Mouse (Mus musculus): ENCODE measurements around the gene Cd7. TPM values are rescaled to one million over a fixed set of nuclear protein-coding genes. Genes with fewer than 3 reads are reported as not detected.
"Not testable (repeated sequence)": the region's sequence is repeated elsewhere in the genome, so short reads cannot be mapped to it uniquely, and the experiment has no call there.

Cd7 gene
- under 1 TPM in 1 of 2 experiments, not detected in 1; 0.29 TPM for total RNA-seq (2021)
- long read RNA-seq, experiment 1 = 0 reads
- long read RNA-seq, experiment 2 = 0 reads

DNA sequence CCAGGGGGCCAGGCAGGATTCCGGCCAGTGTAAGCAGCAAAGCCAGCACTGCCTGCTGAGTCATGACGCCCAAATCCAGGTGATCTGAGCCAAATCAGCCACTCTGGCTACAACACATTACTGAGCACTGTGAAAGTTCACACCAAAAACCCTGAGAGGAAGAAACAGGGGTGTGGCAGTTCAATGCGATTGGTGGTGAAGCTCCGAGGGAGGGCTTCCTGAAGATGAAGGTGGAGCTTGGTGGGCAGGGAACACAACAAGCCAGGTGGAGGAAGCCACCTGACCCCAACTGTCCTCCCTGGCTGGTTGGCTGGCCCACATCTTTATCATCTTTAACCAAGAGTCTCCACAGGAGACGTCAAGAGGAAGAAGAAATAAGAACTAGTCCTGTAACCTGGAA, at the start of gene Cd7:
Gene Cd7 (minus strand): TSS at position 117 of the 400 bp plus-strand sequence.
- intact Hi-C loops (cut with DNase I) = no loop called here
- DNase-seq = no peak

DNA sequence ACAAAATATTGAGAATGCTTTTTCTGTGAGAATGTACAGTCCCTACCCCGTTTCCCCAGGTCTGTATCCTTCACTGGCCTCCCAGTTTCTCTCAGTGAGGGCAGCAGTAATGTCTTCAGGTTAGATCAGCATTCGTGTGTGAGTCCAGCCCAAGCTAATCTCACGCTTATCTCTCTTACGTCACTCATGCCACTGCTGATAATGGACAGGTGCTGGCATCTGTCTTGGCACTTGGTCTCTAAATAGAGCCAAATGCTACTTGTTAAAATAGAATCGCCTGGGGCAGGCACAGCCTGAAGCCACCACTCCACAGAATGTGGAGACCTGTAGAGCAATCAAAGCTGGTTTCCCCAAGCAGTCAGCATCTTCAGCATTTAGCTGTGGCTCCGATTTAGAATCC, 49.8 kb upstream of the Cd7 start:
- intact Hi-C loops (cut with DNase I) = no loop called here
- no peak for DNase-seq

DNA sequence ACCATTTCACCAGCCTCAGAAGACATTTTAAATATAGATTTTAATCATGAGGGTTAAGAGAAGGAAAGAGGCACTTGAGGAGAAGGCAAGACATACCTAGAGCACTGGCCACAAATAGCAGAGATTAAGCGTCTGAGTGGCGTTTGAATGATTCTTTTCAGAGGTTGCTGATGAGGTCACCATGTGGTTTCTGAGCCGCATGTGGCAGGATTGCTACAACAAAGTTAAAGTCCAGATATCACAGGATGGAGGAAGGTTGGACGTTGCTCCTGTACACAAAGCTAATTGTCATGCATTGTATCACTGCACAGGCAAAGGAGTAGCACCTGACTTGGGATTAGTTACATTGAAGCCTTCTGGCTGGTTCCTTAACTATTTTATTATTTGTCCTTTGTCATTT, 47.1 kb upstream of the Cd7 start:
- intact Hi-C loops (cut with DNase I) = no loop called here
- DNase-seq = no peak

DNA sequence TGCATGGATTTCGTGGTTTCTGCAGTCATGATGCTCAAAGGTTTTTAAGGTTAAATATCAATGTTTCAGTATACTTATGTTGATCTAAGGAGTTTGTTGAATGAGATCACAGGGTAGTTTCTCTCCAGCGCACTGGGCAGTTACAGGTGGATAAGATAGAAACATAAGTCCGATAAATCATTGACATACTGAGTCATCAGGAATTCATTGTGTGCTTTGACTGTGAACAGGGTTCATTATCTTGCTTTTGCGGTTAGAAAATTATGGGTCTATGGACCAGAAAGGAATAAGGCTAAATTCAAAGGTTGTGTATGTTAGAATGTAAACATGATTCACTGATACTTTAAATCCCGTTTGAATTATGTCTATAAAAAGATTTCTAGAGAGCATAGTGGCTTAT, 46.0 kb upstream of the Cd7 start:
- DNase-seq = no peak
- intact Hi-C loops (cut with DNase I) = no loop called here

DNA sequence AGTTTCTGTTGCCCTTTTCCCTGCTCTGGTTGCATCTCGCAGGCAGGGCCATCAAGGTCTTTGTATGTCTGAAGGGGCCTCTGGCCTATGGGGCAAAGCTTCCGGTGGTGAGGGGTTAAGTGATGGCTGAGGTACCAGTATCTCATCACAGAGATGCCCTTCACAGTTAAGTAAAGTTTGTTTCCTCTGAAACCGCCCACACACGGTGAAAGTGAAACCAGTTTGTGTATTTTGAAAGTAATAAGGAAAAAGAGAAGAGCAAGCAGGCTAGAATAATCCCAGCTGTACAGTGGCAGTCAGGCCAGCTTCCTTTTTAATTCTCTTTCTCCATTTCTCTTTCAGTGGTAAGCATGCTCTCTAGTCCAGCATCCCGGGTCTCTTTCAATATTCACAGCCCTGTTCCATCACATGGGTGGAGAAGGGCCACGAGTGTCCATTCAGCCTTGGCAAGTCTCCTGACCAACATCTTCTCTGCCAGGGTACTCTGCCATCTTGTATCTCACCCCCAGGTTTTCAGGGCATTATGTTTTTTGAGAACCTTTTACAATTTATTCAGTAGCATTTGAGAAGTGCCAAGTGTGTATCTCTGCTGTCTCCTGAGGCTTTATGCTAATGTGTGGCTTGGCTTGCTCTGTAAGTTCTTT, 43.8 kb upstream of the Cd7 start:
- peak in 1 of 2 experiments; percentile 28 for DNase-seq
- intact Hi-C loops (cut with DNase I) = no loop called here

DNA sequence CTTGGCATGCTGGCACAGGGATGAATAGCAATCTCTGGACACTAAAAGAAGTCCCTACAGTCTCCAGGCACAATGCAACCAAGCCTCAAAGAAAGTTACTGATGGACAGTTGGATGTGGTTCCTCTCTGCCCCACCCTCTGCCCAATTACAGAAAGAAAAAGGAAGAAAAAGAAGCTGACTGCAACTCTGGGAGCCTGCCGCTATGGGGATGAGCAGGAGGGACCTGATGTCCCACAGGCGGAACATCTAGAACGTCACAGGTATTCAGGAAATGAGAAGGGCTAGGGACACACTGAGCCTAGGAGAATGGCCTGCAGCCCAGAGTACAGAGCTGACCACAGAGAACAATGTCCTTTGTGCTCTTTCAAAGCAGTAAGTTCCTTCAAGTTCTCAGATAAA, 43.0 kb upstream of the Cd7 start:
- no peak for DNase-seq
- intact Hi-C loops (cut with DNase I) = no loop called here

DNA sequence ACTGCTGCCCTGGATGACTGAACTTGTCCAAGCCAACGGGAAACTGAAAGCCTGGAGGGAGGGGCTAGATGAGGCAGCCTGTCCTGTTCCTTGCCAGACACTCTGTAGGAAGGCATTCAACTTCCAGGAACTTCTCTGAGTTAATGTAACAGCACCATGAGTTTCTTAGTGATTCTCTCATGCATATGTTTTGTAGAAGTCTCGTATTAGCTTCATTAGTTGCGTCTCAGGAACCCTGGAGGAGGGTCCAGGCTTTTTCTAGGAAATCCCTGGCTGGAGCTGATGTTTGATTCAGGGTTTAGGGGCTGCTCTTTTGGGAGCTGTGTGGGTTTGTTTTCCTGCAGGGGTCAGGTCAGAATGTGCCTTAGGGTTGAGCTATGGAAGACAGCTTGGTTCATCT, 41.9 kb upstream of the Cd7 start, which contains the start of gene Sectm1a:
Gene Sectm1a (minus strand): TSS at position 101 of the 400 bp plus-strand sequence.
- intact Hi-C loops (cut with DNase I) = no loop called here

DNA sequence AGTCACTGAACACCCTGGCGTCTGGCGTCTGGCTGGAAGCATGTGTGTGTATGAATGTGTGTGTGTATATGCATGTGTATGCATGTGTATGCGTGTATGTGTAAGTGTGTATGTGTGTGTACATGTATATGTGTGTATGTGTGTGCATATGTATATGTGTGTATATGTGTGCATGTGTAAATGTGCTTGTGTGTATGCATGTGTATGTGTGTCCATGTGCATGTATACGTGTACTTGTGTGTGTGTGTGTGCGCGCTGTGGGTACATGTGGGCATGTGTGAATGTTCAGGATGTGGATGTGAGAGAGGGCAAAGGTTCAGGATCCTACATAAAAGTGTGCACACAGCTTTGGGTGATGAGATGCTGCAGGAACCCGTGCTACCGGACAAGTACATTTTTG, 41.1 kb upstream of the Cd7 start:
- no peak for DNase-seq
- intact Hi-C loops (cut with DNase I) = no loop called here

More for the DNA sequence above, 41.9 kb upstream of the Cd7 start, which contains the start of gene Sectm1a:
- DNase-seq = no peak

DNA sequence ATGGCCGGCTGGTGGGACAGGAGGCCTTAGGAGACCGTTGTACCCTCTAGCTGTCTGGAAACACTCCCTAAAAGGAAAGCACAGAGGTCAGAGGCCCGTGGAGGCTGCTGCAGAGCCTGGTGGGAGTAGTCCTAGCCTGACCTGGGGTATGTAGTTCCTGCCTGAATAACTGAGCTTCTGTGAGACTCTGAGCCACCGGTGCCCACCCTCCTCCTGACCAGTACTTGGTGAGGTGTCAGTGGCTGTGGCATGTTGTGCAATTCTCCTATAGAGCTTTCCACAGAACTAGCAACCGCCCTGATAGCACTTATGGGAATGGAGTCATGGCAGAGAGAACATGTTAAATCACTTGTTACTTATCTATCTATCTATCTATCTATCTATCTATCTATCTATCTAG, 36.4 kb upstream of the Cd7 start:
- intact Hi-C loops (cut with DNase I) = no loop called here
- no peak for DNase-seq

DNA sequence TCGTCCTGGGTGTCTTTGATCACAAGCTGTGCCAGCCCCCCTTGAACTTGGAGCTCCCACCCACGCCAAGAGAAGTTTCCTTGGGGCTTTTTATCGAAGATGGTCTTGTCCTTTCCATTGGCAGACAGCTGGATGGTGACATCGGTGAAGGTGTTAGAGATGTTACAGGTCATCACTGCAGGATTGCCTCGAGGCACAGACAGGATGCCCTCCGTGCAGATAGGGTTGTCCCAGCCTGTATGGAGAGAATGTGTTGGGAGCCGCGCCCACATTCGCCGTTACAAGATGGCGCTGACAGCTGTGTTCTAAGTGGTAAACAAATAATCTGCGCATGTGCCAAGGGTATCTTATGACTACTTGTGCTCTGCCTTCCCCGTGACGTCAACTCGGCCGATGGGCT, 30.4 kb upstream of the Cd7 start:
- not testable (repeated sequence) for DNase-seq
- intact Hi-C loops (cut with DNase I) = loop anchor here (5.0 kb wide), 1 partner anchor 118 kb away; no protein-coding TSS in a partner anchor

DNA sequence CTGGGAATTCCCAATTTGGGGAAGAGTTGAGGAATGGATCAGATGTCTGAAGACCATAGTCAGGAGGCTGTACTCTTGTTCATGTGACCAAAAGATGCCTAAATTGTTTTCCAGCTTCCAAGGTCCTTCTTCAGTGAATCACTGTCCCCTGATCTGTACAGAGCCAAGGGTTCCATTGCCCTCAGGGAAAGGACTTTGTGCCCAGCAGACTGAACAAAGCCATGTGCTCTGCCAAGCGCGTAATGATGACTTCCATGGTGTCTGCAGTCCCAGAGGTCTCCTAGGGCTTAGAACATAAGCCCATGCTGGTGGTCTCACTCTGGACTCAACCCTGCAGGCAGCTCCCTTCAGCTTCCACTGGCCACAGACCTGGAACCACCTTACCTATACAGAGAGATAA, 28.7 kb upstream of the Cd7 start:
- DNase-seq = no peak
- intact Hi-C loops (cut with DNase I) = loop anchor here (5.0 kb wide), 1 partner anchor 119 kb away; no protein-coding TSS in a partner anchor

DNA sequence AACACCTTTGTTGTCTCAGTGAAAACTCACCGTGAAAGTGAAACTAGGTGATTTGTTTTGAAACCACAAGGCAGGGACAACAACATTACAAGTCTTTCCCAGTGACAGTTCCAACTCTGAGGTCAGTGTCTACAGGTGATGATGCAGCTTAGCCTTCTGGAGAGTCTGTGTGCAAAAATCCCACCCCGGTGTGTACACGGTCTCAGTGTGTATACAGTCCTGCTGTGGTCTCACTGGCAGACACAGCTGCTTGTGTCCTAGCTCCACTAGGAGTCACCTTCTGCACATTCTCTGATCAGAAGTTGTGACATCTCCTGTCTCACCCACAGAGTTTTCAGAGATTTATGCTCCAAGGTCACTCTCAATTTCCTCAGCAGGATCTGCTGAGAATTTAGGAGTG, 25.0 kb upstream of the Cd7 start:
- no peak for DNase-seq
- intact Hi-C loops (cut with DNase I) = loop anchor here (5.0 kb wide), 2 partner anchors 48 to 138 kb away; partner anchors contain the start of genes Hexdc and Ogfod3

DNA sequence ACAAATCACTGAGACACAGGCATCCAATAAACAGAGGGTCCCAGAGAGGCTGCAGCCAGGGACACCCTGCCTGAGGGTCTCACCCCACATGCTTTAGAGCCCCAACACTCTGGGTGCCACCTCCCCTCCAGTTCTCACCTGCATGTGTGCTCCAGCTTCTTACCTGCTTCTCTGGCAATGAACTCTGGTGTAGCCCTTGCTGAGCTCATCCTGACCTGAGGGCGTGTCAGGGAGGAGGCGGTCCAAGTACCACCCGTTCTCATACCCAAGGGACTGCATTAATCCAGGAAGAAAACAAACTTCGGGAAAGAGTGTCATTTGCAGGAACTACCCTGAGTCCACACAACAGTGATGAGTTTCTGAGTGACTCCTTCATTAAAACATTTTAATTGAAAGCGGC, 24.2 kb upstream of the Cd7 start, which contains the start of gene Sectm1b:
Gene Sectm1b (minus strand): TSS at position 191 of the 400 bp plus-strand sequence.
- intact Hi-C loops (cut with DNase I) = loop anchor here (5.0 kb wide), 2 partner anchors 49 to 139 kb away; partner anchors contain the start of genes Hexdc and Ogfod3

DNA sequence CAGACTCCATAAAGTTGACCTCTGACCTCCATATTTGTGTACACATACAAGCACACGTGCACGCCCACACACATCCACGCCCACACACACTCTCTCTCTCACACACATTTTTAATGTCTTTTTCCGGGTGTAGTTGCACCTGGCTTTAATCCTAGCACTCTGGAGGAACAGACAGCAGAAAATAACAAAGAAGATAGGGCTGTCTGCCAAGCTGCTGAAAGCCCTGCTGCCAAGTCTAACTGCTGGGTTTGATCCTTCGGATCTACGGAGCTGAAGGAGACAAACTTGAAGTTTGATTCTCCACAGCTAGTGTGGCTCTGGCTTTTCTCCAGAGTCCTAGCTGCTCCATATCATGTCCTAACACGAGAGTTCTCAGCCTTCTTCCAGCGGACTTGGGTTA, 22.4 kb upstream of the Cd7 start:
- intact Hi-C loops (cut with DNase I) = loop anchor here (5.0 kb wide), 2 partner anchors 51 to 141 kb away; partner anchors contain the start of genes Hexdc and Ogfod3
- DNase-seq = peak in 1 of 2 experiments; percentile 18

More for the DNA sequence above, 24.2 kb upstream of the Cd7 start, which contains the start of gene Sectm1b:
- DNase-seq = no peak

DNA sequence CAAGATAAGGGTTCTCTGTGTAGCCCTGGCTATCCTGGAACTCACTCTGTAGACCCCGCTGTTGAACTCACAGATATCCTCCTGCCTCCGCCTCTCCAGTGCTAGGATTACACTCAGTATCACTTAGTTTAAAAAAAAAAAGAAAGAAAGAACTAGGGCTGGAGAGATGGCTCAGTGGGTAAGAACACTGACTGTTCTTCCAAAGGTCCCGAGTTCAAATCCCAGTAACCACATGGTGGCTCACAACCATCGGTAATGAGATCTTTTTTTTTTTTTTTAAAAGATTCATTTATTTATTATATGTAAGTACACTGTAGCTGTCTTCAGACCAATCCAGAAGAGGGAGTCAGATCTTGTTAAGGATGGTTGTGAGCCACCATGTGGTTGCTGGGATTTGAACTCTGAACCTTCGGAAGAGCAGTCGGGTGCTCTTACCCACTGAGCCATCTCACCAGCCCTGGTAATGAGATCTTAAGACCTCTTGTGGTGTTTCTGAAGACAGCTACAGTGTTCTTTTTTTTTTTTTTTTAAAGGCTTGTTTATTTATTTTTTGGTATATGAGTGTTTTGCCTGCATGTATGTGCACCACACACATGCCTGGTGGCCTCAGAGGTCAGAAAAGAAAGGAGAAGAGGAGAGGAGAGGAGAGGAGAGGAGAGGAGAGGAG, 21.3 kb upstream of the Cd7 start:
- intact Hi-C loops (cut with DNase I) = loop anchor here (5.0 kb wide), 2 partner anchors 52 to 142 kb away; partner anchors contain the start of genes Hexdc and Ogfod3
- not testable (repeated sequence) for DNase-seq

DNA sequence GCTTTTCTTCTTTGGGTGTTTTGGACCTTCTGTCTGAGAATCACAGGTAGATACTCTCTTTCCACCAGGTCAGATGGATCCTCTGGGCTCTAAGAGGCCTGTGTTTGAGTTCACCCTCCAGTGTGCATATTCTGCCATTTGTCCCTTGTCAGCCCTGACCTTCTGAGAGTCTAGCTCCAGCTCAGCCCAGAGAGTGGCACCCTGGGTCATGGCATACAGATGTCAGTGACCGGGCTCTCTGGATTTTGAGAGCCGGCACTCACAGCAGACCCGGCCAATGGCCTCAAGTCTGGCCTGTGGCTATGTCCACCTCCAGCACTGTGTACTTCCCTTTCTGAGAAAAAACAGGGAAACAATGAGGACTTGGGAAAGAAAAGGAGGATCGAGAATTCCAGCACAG, 20.3 kb upstream of the Cd7 start:
- no peak for DNase-seq
- intact Hi-C loops (cut with DNase I) = loop anchor here (5.0 kb wide), 1 partner anchor 78 kb away; no protein-coding TSS in a partner anchor

DNA sequence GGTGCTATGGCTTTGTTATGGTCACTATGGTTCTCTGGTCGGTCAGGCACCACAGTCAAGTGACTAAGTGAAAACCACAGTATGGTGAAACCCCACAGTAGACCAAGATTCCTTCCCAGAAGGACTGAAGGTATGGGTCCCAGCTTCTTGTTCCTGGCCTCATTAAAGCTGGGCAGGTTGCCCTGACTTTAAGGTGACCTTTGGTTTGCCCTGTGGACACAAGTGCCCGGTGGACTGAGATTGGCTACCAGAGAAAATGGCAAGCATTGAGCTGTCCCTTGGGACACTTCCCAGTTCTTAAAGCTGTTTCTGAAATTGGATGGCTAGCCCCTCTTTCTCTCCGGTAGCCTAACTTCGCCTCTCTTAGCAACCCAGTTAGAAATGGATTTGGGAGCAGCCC, 19.7 kb upstream of the Cd7 start:
- intact Hi-C loops (cut with DNase I) = loop anchor here (5.0 kb wide), 1 partner anchor 78 kb away; no protein-coding TSS in a partner anchor
- DNase-seq = no peak

DNA sequence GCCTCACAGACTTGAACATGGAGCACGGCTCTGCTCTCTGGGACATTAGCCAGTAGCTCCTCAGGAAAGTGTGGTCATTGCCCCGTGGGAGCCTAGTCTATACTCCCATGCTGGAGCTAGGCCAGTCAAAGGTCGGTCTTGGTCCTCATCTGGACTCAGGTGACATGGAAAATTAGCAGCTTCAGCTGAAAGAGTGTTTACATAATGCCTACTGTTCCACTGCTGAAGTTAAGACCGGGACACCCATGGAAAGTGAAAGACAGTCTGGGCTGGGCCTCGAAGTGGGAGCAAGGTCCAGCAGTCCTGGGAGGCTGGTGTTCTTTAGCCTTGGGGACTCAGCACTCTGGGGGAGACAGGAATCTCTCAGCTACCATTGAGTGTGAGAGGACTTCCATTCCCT, 18.9 kb upstream of the Cd7 start:
- intact Hi-C loops (cut with DNase I) = loop anchor here (5.0 kb wide), 1 partner anchor 79 kb away; no protein-coding TSS in a partner anchor
- no peak for DNase-seq

DNA sequence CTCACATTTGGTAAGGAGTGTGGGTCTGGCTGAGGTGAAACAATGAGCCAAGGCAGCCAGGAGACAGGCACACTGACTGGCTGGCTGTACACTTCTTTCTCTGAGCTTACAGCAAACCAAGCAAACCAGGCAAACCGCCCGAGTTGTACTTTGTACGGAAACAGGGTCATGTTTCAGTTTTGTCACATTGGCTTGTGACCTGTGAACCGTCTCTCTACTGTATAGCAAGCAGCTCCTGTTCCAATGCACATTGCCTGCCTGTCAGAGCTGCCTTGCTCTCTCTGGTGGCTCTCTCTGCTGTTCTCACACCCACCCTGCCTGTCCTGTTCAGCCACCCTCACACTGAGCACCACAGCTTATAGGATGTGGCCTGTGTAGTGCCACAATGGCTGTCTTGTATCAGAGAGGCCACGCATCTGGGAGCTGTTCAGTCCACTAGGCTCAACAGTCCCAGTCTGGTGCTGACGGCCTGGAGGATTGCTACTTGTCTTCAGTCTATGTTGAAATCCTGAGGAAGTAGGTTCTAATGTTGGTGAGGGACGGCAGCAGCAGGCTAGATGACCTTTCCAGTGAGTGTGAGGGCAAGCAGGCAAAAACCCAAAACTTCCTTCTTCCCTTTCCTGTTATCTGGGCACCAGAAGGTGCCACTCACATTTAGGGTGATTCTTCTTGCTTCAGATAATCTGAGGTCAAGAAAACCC, 17.5 kb upstream of the Cd7 start:
- no peak for DNase-seq
- intact Hi-C loops (cut with DNase I) = loop anchor here (5.0 kb wide), 1 partner anchor 81 kb away; no protein-coding TSS in a partner anchor

DNA sequence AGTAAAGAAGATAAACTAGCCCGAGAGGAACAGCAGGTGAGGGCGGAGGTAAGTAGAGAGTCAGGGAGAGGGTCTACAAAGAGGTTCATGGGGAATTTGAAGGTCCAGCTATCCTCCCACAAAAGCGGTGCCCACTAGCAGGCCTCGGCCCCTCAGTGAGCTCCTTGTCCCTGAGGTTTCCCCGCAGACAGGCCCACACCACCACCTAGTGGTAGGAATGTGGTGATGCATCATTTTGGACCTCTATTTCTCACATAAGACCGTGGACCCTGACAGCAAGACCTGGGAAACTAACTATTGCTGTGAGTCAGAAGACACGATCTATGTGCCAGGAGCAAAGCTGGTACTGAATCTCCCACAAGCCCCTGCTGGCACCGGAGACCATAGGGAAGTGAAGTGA, 14.3 kb upstream of the Cd7 start:
- peak; percentile 77 to 89 for DNase-seq
- intact Hi-C loops (cut with DNase I) = no loop called here

DNA sequence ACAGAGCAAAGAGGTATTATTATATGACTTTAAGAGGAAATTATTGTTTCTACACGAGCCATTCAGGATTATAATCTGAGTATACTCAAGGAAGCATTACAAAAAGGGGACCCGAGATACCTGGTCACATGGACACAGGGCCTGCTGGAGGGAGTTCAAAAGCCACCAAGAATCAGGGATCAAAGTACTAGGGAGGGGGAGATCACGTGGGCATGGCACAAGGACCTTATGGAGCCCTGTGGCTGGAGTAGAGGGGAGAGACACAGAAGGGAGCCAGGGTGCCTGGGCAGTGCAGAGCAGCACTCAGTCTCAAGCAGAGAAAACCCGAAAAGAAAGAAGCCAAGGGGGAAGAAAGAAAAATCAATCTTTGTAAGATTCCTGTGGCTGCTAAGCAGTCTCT, 13.2 kb upstream of the Cd7 start:
- intact Hi-C loops (cut with DNase I) = no loop called here
- no peak for DNase-seq

Measured in heart, postnatal 14 days (tissue).